Mouse (Mus musculus) C2C12 (cell line): ENCODE measurements around the gene Mybph.

Experiments
- CEBPB ChIP-seq: IDR thresholded peaks from one replicate; pipeline ENCODE4 v1.6.1; 2011; ENCODE audit warnings: low read depth, mild to moderate bottlenecking, control low read depth, moderate library complexity
- CTCF ChIP-seq: IDR thresholded peaks from one replicate; pipeline ENCODE4 v1.5.1; 2011; ENCODE audit not compliant: control insufficient read depth, insufficient read depth, insufficient read length
- FOSL1 ChIP-seq: IDR thresholded peaks from one replicate; pipeline ENCODE4 v1.8.0; 2011; ENCODE audit warnings: mild to moderate bottlenecking, low read length; ENCODE audit not compliant: poor library complexity, insufficient read depth, severe bottlenecking
- MAX ChIP-seq: IDR thresholded peaks from one replicate; pipeline ENCODE4 v1.6.1; 2011; ENCODE audit warnings: mild to moderate bottlenecking, control low read depth
- MYOD1 ChIP-seq: IDR thresholded peaks from one replicate; pipeline ENCODE4 v1.6.1; 2011; ENCODE audit warnings: low read depth; ENCODE audit not compliant: control insufficient read depth, insufficient read length
- MYOG ChIP-seq: IDR thresholded peaks from one replicate; pipeline ENCODE4 v1.6.1; 2011; ENCODE audit not compliant: control insufficient read depth, insufficient read length; ENCODE audit errors: extremely low read depth
- USF1 ChIP-seq: IDR thresholded peaks from one replicate; pipeline ENCODE4 v1.6.1; 2011; ENCODE audit warnings: low read depth, mild to moderate bottlenecking, control low read depth, moderate library complexity

DNA sequence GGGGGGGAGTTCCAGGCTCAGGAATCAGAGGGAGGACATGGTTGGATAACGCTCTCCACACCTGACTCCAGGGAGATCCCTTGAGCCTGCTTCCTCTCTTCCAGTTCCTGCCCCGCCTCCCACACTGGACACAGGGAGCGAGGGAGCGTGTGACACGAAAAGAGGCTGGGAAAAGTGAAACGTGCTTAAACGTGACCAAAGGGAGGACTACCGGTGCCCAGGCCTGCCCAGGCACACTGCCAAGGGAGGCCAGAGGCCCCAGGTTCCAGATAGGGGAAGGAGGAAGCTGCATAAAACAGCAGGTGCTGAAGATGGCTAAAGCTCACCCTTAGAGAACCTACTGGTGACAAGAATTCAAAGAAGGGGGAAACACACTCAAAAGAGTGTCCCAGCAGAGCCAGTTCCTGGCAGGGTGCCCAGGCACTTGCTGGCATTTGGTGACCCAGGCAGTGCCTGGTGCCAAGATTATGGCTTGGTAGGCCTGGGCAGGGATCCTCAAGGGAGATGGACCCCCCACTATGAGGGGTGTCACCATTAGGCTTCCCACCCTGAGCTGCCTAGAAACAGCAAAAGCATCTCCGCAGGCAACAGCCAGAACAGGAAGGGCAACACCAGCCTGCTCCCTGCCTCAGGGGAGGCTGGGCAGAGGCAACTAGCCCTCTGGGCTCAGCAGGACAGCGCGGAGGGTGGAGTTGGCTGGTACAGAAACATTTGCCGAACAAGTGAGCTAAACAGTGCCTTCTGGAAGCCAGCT is 39.7 kb downstream of the Mybph start:
- TF ChIP-seq MAX (no peak), CTCF (no peak), CEBPB (no peak), USF1 (no peak), MYOG (no peak), MYOD1 (no peak), FOSL1 (no peak)
